Mouse (Mus musculus): ENCODE measurements around the gene Naa50.

The Naa50 gene

GRCm38 (mm10) chr16:44140186-44140787 lies 657 bp downstream of the Naa50 start:
- DNase-seq (ENCODE audit: low read depth, low spot score): peak; percentile 34

- DNase-seq (ENCODE audit: low read depth, low spot score): no peak
These were observed 1.9 kb downstream of the Naa50 start for GRCm38 (mm10) chr16:44141483-44141882.

- DNase-seq (ENCODE audit: low read depth, low spot score): no peak
These were observed 9.6 kb downstream of the Naa50 start for GRCm38 (mm10) chr16:44149002-44149767.

- no peak for DNase-seq (ENCODE audit: low read depth, low spot score)
These were observed 14.9 kb downstream of the Naa50 start for GRCm38 (mm10) chr16:44154497-44155057.

- no peak for DNase-seq (ENCODE audit: low read depth, low spot score)
These were observed 19.7 kb downstream of the Naa50 start for GRCm38 (mm10) chr16:44159325-44159724.

- no peak for DNase-seq (ENCODE audit: low read depth, low spot score)
These were observed 24.2 kb downstream of the Naa50 start for GRCm38 (mm10) chr16:44163831-44164230.

- no peak for DNase-seq (ENCODE audit: low read depth, low spot score)
These were observed 25.6 kb downstream of the Naa50 start for GRCm38 (mm10) chr16:44165182-44165581.

GRCm38 (mm10) chr16:44168990-44169389 lies 29.4 kb downstream of the Naa50 start:
- DNase-seq (ENCODE audit: low read depth, low spot score): no peak

GRCm38 (mm10) chr16:44172297-44173154 lies 32.9 kb downstream of the Naa50 start:
- peak; percentile 90 for DNase-seq (ENCODE audit: low read depth, low spot score)

GRCm38 (mm10) chr16:44173155-44173941 lies 33.7 kb downstream of the Naa50 start, which contains the start of gene Usf3:
Gene Usf3 (plus strand): TSS chr16:44173246.
- peak; percentile 1 for DNase-seq (ENCODE audit: low read depth, low spot score)

GRCm38 (mm10) chr16:44173966-44174530 lies 34.4 kb downstream of the Naa50 start:
- no peak for DNase-seq (ENCODE audit: low read depth, low spot score)

- no peak for DNase-seq (ENCODE audit: low read depth, low spot score)
These were observed 35.4 kb downstream of the Naa50 start for GRCm38 (mm10) chr16:44175001-44175400.

GRCm38 (mm10) chr16:44176511-44176910 lies 36.9 kb downstream of the Naa50 start:
- no peak for DNase-seq (ENCODE audit: low read depth, low spot score)

GRCm38 (mm10) chr16:44178555-44178954 lies 38.9 kb downstream of the Naa50 start:
- no peak for DNase-seq (ENCODE audit: low read depth, low spot score)

- no peak for DNase-seq (ENCODE audit: low read depth, low spot score)
These were observed 43.0 kb downstream of the Naa50 start for GRCm38 (mm10) chr16:44182597-44182996.

GRCm38 (mm10) chr16:44184769-44185168 lies 45.1 kb downstream of the Naa50 start:
- DNase-seq (ENCODE audit: low read depth, low spot score): no peak

- no peak for DNase-seq (ENCODE audit: low read depth, low spot score)
These were observed 47.5 kb downstream of the Naa50 start for GRCm38 (mm10) chr16:44187172-44187571.

GRCm38 (mm10) chr16:44188766-44189165 lies 49.1 kb downstream of the Naa50 start:
- no peak for DNase-seq (ENCODE audit: low read depth, low spot score)

- no peak for DNase-seq (ENCODE audit: low read depth, low spot score)
These were observed 50.4 kb downstream of the Naa50 start for GRCm38 (mm10) chr16:44190032-44190431.

GRCm38 (mm10) chr16:44190968-44191367 lies 51.3 kb downstream of the Naa50 start:
- no peak for DNase-seq (ENCODE audit: low read depth, low spot score)

All from retina, adult 2 months (tissue).